Mouse (Mus musculus): ENCODE measurements around the gene P2rx4. TPM values are rescaled to one million over a fixed set of nuclear protein-coding genes. Genes with fewer than 3 reads are reported as not detected.

P2rx4 gene
- polyA plus RNA-seq, 1 experiment from 2014 or later, result 17.0 TPM

DNA sequence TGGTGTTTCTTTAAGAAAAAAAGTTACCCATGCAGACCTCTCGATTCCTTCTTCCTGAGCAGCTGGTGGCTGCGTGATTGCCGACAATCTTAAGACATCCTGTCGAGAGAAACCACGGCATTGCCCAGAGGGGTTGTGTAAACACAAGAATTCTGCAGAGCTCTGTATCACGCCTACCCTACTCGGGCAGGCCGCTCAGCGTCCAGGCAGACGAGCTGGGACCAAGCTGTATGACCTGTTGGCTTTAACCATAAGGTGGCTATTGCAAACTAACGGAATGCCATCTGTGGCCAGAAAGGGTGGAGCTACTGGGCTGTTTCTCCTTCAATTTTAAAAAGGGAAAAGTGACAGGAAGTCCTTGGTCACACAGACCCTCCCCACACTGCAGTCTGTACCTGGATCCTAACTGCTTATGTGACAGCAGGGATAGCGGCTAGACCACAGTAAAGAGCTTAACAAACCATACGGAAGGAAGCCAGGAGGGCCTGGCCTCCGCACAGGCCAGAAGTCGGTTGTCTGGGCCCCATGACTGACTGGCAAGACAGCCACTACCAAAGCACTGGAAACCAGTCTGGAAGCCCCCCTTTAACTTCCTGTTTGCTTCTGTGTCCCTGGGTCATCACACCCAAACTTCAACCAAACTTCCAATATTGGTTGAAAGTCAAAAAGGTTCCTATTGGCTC, 24.8 kb downstream of the P2rx4 start:
- ATAC-seq (ENCODE audit: low FRiP score, low read depth), result no peak
- 75% methylated on average over 15 of the region's 15 CpGs for WGBS

DNA sequence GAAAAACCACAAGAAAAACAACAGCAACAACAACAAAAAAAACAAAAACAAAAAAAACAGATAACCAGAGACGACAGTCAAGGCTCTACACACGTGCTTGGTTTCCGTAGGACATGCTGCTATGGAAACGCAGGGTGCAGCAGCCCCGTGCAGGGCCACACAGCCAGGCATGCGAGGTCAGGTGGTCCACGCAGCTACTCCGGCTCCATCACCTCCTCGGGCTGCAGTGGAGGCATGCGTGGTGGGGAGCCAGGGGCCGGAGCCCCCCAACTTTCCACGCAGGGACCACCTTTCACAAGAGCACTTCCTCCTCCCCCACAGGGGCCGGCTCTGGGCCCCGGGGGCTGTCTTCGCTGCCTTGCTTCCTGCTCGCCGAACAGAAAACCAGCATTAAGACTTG, 26.5 kb downstream of the P2rx4 start:
- H3K4me2 ChIP-seq, result no peak overlapping the region; the same call in 1 of the 2 replicates
- no peak for ATAC-seq (ENCODE audit: low FRiP score, low read depth)
- H3K27ac ChIP-seq (replicated peaks), result no peak overlapping the region
- H3K4me1 ChIP-seq (replicated peaks), result no peaks in the 10 kb centered on the region
- H3K4me3 ChIP-seq, result no peak overlapping the region
- H3K9me3 ChIP-seq, result no peaks in the 10 kb centered on the region
- WGBS, result 54% methylated on average over 17 of the region's 17 CpGs
- no peak overlapping the region for H3K9ac ChIP-seq
- H3K36me3 ChIP-seq, result peaks cover 11% of the 10 kb centered on the region
- H3K27me3 ChIP-seq, result no peaks in the 10 kb centered on the region

More for the DNA sequence above, 24.8 kb downstream of the P2rx4 start:
- Histone ChIP-seq H3K4me3 (no peak overlapping the region), H3K27ac (replicated peaks) (peak overlapping the region; percentile 39; the same call in 1 of the 2 replicates), H3K27me3 (no peaks in the 10 kb centered on the region), H3K4me1 (replicated peaks) (no peaks in the 10 kb centered on the region), H3K36me3 (peaks cover 7% of the 10 kb centered on the region), H3K9me3 (no peaks in the 10 kb centered on the region), H3K4me2 (no peak overlapping the region), H3K9ac (no peak overlapping the region)

DNA sequence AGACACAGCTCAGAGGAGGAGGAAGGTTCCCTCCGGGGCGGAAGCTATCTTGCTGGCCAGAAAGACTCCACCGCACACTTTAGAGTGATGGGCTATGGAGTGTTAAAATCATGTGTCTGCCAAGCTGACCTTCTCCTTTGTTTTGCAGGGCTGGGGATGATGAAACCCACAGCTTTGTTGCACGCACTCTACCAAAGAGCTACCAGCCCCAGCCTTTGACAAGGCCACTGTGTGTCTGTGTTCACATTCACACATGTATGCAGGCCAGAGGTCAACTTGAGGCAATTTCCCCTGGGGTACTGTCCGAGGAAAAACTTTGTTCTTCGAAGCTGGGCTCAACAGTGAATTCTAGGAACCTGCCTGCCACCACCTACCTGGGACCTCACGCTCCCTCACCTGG, 28.5 kb downstream of the P2rx4 start:
- 88% methylated on average over 7 of the region's 7 CpGs for WGBS
- no peak overlapping the region for H3K4me3 ChIP-seq
- ATAC-seq (ENCODE audit: low FRiP score, low read depth), result no peak
- H3K4me1 ChIP-seq (replicated peaks), result no peaks in the 10 kb centered on the region
- no peak overlapping the region for H3K27ac ChIP-seq (replicated peaks)
- H3K27me3 ChIP-seq, result no peaks in the 10 kb centered on the region
- no peak overlapping the region for H3K9ac ChIP-seq
- no peak overlapping the region for H3K4me2 ChIP-seq
- H3K9me3 ChIP-seq, result no peaks in the 10 kb centered on the region
- H3K36me3 ChIP-seq, result peaks cover 11% of the 10 kb centered on the region

DNA sequence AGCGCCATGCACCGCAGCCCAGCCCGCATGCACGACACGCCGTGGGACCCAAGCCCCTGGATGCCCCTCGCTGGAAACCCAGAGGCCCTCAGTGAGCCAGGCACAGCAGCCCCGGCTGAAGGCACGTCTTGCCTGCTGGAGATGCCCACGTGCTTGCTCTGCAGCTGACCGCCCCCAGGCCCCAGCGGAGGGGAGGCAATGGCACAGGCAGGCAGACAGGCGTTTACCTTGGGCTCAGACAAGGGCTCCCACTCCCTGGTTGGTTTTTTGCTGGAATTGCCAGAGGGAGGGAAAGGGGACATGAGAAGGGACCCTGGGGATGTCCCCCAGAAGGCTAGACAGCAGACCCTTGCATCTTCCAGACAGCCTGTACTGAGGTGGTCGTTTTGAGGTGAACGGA, 29.4 kb downstream of the P2rx4 start:
- no peak for ATAC-seq (ENCODE audit: low FRiP score, low read depth)
- WGBS, result 94% methylated on average over 15 of the region's 15 CpGs

DNA sequence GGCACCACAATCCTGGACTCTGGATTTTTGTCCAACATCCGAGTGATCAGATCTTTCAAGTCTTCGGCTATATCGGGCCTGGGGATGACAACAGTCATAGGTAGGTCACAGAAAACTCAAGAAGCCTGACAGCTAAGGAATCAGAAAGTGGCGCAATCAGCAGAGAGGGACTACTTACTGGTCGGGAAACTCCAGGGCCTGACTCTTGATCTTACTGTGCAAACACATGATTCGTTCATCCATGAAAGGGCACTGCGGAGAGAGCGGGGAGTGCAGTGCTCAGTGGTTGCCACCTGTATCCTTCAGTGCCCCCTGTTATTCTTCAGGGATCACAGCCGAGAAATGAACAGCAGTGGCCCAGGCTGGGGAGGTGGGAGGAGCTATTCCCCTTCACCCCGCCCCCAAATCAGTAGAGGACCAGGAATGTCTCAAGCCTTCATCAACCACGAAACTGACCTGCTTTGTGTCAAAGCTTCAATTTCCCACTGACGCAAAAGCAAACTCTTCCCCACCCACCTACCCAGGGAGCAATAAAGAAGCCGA, 36.6 kb downstream of the P2rx4 start:
- no peak overlapping the region for H3K27ac ChIP-seq (replicated peaks)
- H3K4me2 ChIP-seq, result no peak overlapping the region
- H3K4me1 ChIP-seq (replicated peaks), result no peaks in the 10 kb centered on the region
- no peaks in the 10 kb centered on the region for H3K9me3 ChIP-seq
- H3K4me3 ChIP-seq, result no peak overlapping the region
- peaks cover 64% of the 10 kb centered on the region for H3K36me3 ChIP-seq
- no peak overlapping the region for H3K9ac ChIP-seq
- no peaks in the 10 kb centered on the region for H3K27me3 ChIP-seq
- no peak for ATAC-seq (ENCODE audit: low FRiP score, low read depth)
- WGBS, result 84% methylated on average over 13 of the region's 13 CpGs

More for the DNA sequence above, 29.4 kb downstream of the P2rx4 start:
- Histone ChIP-seq H3K4me3 (no peak overlapping the region), H3K9ac (no peak overlapping the region), H3K36me3 (peaks cover 19% of the 10 kb centered on the region), H3K9me3 (no peaks in the 10 kb centered on the region), H3K4me1 (replicated peaks) (no peaks in the 10 kb centered on the region), H3K27ac (replicated peaks) (no peak overlapping the region), H3K27me3 (no peaks in the 10 kb centered on the region), H3K4me2 (no peak overlapping the region)

DNA sequence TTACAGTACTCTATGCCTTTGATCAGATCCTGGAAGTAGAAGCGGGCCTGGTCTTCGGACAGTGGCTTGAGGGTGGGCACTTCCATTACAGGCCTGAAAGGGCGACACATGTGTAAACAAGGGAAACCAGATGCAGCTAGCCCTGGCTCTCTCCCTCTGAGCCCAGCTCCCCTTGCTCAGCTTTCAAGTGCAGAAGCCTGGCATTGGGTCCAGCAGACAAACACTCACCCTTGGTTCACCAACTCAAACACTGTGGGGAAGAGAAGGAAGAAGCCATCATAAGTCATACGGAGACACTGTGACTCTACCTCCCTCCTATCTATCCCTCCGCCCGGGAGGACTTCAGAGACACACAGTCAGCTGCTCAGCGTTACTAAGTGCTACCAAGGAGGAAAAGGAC, 40.6 kb downstream of the P2rx4 start:
- no peak overlapping the region for H3K27ac ChIP-seq (replicated peaks)
- ATAC-seq (ENCODE audit: low FRiP score, low read depth), result no peak
- no peak overlapping the region for H3K4me3 ChIP-seq
- WGBS, result 91% methylated on average over 7 of the region's 7 CpGs
- no peaks in the 10 kb centered on the region for H3K27me3 ChIP-seq
- no peak overlapping the region for H3K9ac ChIP-seq
- H3K9me3 ChIP-seq, result no peaks in the 10 kb centered on the region
- H3K4me2 ChIP-seq, result no peak overlapping the region
- no peaks in the 10 kb centered on the region for H3K4me1 ChIP-seq (replicated peaks)
- H3K36me3 ChIP-seq, result peaks cover 47% of the 10 kb centered on the region

DNA sequence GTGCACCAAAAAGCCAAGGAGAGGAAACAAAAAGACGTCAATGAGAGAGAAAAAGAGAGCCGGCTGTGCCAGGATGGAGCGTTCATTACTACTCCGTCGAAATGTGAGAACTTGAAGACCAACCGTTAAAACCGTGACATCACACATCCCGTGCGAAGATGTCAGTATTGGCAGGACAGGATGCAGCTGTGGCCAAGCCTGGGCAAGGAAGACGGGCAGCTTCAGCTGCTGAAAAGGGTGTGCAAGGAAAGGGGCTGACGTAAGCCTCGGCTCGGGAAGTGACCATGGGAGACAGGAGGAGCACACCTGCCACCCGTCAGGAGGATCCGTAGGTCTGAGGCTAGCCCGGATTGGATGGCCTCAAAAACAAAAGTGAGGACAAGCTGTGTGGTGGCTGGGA, 47.1 kb downstream of the P2rx4 start:
- no peaks in the 10 kb centered on the region for H3K27me3 ChIP-seq
- WGBS, result 93% methylated on average over 16 of the region's 16 CpGs
- no peaks in the 10 kb centered on the region for H3K9me3 ChIP-seq
- no peak overlapping the region for H3K4me2 ChIP-seq
- H3K4me3 ChIP-seq, result no peak overlapping the region
- peaks cover 54% of the 10 kb centered on the region for H3K36me3 ChIP-seq
- H3K27ac ChIP-seq (replicated peaks), result no peak overlapping the region
- H3K9ac ChIP-seq, result no peak overlapping the region
- no peaks in the 10 kb centered on the region for H3K4me1 ChIP-seq (replicated peaks)
- no peak for ATAC-seq (ENCODE audit: low FRiP score, low read depth)

DNA sequence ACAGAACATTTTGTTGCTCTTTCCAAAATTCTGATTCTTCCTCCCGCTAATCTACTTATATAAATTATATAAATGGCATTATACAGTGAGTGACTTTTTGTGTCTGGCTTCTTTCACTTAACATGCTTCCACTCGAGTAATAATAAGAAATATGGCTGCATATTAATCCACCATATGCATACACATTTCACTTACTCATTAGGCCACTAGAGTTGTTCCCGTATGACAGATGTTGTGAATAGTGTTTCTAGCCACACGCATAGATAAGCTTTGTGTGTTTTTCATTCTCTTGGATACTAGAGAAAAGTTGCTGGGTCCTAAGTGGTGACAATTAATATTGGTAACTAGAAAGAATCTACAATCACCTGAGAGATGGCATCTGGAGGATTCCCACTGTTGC, 48.3 kb downstream of the P2rx4 start:
- Histone ChIP-seq H3K27me3 (no peaks in the 10 kb centered on the region), H3K9ac (no peak overlapping the region), H3K27ac (replicated peaks) (no peak overlapping the region), H3K4me2 (no peak overlapping the region), H3K36me3 (peaks cover 54% of the 10 kb centered on the region), H3K4me3 (no peak overlapping the region), H3K4me1 (replicated peaks) (no peaks in the 10 kb centered on the region), H3K9me3 (no peaks in the 10 kb centered on the region)
- WGBS, result 98% methylated on average over 4 of the region's 4 CpGs
- ATAC-seq (ENCODE audit: low FRiP score, low read depth), result no peak

DNA sequence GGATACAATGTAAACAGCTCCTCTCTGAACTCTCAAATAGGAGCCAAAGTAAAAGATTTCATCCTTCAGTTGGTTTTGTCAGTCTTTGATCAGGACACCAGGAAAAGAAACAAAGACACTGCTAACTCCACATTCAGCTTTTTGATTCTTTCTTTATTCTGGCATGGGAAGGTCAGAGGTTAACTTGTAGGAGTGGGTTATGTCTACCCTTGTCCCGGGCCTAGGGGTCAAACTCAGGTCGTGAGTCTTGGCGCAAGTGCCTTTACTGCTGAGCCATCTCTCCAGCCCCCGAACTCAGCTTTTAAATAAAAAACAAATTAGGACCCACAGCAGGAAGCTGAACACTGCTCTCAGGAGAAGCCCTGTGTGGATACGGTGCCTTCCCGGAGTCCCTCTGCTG, 48.8 kb downstream of the P2rx4 start:
- Histone ChIP-seq H3K4me1 (replicated peaks) (no peaks in the 10 kb centered on the region), H3K27ac (replicated peaks) (no peak overlapping the region), H3K4me2 (no peak overlapping the region), H3K36me3 (peaks cover 54% of the 10 kb centered on the region), H3K9me3 (no peaks in the 10 kb centered on the region), H3K9ac (no peak overlapping the region), H3K27me3 (no peaks in the 10 kb centered on the region), H3K4me3 (no peak overlapping the region)
- no peak for ATAC-seq (ENCODE audit: low FRiP score, low read depth)
- 37% methylated on average over 6 of the region's 6 CpGs for WGBS

DNA sequence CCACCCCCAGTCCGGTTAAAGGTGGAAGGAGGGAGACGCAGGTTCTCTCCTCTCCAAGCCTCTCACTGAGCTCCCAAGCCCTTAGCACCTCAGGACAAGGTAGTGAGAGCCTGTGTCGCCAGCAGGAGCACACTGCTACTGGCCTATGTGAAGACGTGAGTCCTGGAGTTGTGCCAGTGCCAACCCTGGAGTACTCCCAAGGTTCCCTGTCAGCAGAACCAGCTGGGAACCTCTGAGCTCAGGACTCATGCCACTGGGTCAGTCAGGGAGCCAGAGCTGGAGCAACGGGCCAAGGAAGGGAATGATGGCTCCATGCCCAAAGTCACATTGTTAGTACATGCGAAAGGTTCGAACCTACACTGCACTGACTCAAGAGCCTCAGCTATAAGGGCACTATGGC, 49.3 kb downstream of the P2rx4 start:
- Histone ChIP-seq H3K27me3 (no peaks in the 10 kb centered on the region), H3K27ac (replicated peaks) (no peak overlapping the region), H3K4me1 (replicated peaks) (no peaks in the 10 kb centered on the region), H3K9ac (no peak overlapping the region), H3K4me2 (no peak overlapping the region), H3K4me3 (no peak overlapping the region), H3K36me3 (peaks cover 54% of the 10 kb centered on the region), H3K9me3 (no peaks in the 10 kb centered on the region)
- ATAC-seq (ENCODE audit: low FRiP score, low read depth), result no peak
- WGBS, result 71% methylated on average over 7 of the region's 7 CpGs

DNA sequence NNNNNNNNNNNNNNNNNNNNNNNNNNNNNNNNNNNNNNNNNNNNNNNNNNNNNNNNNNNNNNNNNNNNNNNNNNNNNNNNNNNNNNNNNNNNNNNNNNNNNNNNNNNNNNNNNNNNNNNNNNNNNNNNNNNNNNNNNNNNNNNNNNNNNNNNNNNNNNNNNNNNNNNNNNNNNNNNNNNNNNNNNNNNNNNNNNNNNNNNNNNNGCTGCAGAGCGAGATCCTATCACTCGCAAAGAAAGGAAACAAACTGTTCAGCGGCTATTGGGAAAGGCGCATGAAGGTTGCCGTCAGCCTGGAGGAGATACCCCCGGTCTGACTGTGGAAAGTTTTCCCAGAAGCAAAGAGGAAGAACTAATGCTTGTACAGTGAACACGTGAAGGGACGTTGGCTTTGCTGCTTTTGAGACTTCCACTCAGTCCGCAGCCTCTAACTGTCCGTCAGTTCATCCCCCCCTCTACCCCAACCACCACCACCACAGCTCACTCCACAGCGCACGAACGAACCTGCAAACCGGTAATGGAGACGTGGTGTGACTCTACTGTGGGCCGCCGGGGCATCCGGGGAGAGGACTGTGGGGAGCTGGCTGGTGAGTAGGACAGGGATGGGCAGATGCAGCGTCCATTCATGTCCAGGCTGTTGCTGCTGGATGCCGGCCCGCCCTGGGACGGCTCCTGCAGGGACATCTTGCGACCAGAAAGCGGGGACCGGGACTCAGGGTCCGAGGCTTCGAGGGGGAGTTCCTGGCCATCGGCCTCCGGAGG, 56.1 kb downstream of the P2rx4 start:
- H3K36me3 ChIP-seq, result peaks cover 25% of the 10 kb centered on the region
- H3K4me2 ChIP-seq, result no peak overlapping the region
- no peak overlapping the region for H3K4me3 ChIP-seq
- no peaks in the 10 kb centered on the region for H3K4me1 ChIP-seq (replicated peaks)
- H3K27ac ChIP-seq (replicated peaks), result no peak overlapping the region
- no peak overlapping the region for H3K9ac ChIP-seq
- no peak for ATAC-seq (ENCODE audit: low FRiP score, low read depth)
- no peaks in the 10 kb centered on the region for H3K27me3 ChIP-seq
- H3K9me3 ChIP-seq, result no peaks in the 10 kb centered on the region
- WGBS, result 79% methylated on average over 29 of the region's 29 CpGs

DNA sequence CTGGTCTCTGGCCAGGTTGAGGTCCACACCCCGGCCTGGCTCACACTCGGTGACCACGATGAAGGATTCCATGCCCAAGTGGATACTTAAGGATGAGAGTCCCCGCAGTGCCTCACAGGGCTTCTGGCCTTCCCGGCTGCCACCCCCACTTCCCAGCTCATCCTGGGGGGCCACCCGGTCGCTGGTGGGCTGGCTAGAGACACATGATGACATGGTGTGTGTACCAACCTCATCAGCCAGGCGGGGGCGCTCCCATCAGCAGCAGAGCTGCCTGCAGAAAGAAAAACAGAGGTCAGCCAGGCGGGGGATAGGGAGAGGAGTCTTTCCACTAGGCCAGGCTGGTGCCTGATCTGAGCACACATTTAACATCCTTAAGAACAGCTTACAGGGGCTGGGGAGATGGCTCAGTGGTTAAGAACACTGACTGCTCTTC, 56.7 kb downstream of the P2rx4 start:
- H3K4me2 ChIP-seq, result no peak overlapping the region
- H3K9ac ChIP-seq, result no peak overlapping the region
- H3K27me3 ChIP-seq, result no peaks in the 10 kb centered on the region
- ATAC-seq (ENCODE audit: low FRiP score, low read depth), result no peak
- peaks cover 19% of the 10 kb centered on the region for H3K36me3 ChIP-seq
- WGBS, result 64% methylated on average over 10 of the region's 10 CpGs
- no peak overlapping the region for H3K4me3 ChIP-seq
- no peaks in the 10 kb centered on the region for H3K4me1 ChIP-seq (replicated peaks)
- no peaks in the 10 kb centered on the region for H3K9me3 ChIP-seq
- H3K27ac ChIP-seq (replicated peaks), result no peak overlapping the region

All from hindbrain, embryonic 15.5 days (tissue).